Mouse (Mus musculus) stomach, postnatal 0 days (tissue): ENCODE results near the gene Rfc4.

Experiments used
- CTCF ChIP-seq: IDR thresholded peaks from 2 replicates; pipeline ENCODE4 v1.5.1; 2016; ENCODE audit warnings: antibody characterized with exemption, low read depth, mild to moderate bottlenecking, moderate library complexity
- EP300 ChIP-seq: optimal IDR thresholded peaks from 2 replicates; pipeline ENCODE3; 2016; ENCODE audit warnings: antibody characterized with exemption

DNA sequence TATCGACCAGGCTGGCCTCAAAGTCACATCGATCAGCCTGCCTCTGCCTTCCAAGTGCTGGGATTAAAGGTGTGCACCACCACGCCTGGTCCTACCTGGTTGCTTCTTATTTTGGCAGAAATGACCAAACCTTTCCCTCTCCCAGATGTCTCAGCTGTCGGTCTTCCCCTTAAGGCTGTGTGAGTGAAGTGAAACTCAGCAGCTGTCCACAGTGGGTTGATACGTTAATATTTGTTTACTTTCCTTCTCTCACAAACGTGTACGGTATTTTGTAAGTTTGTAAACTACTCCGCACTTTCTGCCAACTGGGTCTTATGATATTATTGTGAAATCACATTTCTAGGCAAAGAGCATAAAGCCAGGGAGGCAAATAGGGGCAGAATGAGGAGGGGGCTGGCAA, 21.9 kb upstream of the Rfc4 start:
- TF ChIP-seq CTCF (no peak), EP300 (no peak)
